8 mouse cellular contexts compared by ENCODE assay signal in genomic region chr4:149103875-149104561, GRCm38 (mm10). TPM values are rescaled to one million over a fixed set of nuclear protein-coding genes. Genes with fewer than 3 reads are reported as not detected.
A peak's percentile ranks its signal among the peaks of the same experiment; 100 is the strongest.
DNase-seq lines count a peak whose midpoint lies in the region; ATAC-seq and TF ChIP-seq lines count a peak whose summit lies in the region.

Dffa (plus strand) TSS chr4:149104146.

- intact Hi-C loops in heart, adult 2 months (cut with DNase I) = no loop called here

- no peak for TF ChIP-seq EP300 in heart, adult 2 months (IDR thresholded peaks at IDR 0.05; ENCODE audit: insufficient read depth, low read depth, low read length)

- peak within 1 kb of the TSS; percentile 94 for H3K4me2 ChIP-seq in embryonic facial prominence, embryonic 13.5 days
- peak within 1 kb of the TSS; percentile 92 for H3K4me2 ChIP-seq in limb, embryonic 13.5 days (replicated peaks)
- H3K4me2 ChIP-seq in midbrain, embryonic 16.5 days (ENCODE audit: low read length) = peak within 1 kb of the TSS; percentile 72

- DNase-seq in 3134 (ENCODE audit: extremely low read depth, insufficient read length, low spot score) = peak; percentile 78
- peak; percentile 93 for DNase-seq in adrenal gland, postnatal 36 days
- DNase-seq in heart, adult 2 months = peak; percentile 92 to 96
- DNase-seq in kidney, adult 8-10 months = peak; percentile 91 to 94
- peak; percentile 86 to 94 for DNase-seq in spleen, postnatal 10 days (ENCODE audit: low spot score in 2 of 2)

- WGBS in embryonic facial prominence, embryonic 13.5 days = under 1% methylated on average over 35 of the region's 35 CpGs
- WGBS in heart, adult 2 months = under 1% methylated on average over 35 of the region's 35 CpGs
- WGBS in limb, embryonic 13.5 days = 2% methylated on average over 35 of the region's 35 CpGs
- WGBS in midbrain, embryonic 16.5 days = under 1% methylated on average over 35 of the region's 35 CpGs

- peaks cover 2% of the 10 kb centered on the region; the same call in 1 of the 2 replicates for H3K79me2 ChIP-seq in heart, adult 2 months (replicated peaks; ENCODE audit: control insufficient read depth, insufficient read depth, low read length)

- peak within 1 kb of the TSS; percentile 92 for H3K9ac ChIP-seq in embryonic facial prominence, embryonic 13.5 days
- peak within 1 kb of the TSS; percentile 91 for H3K9ac ChIP-seq in heart, adult 2 months (ENCODE audit: low read depth, low read length)
- H3K9ac ChIP-seq in limb, embryonic 13.5 days = peak within 1 kb of the TSS; percentile 86
- peak within 1 kb of the TSS; percentile 91 for H3K9ac ChIP-seq in midbrain, embryonic 16.5 days (ENCODE audit: low read depth, low read length)

- peak; percentile 75 for ATAC-seq in embryonic facial prominence, embryonic 13.5 days (ENCODE audit: insufficient number of reproducible peaks, insufficient read depth, low FRiP score, low TSS enrichment, low read depth)
- ATAC-seq in limb, embryonic 13.5 days (ENCODE audit: low FRiP score, low read depth) = peak; percentile 87
- peak; percentile 91 for ATAC-seq in midbrain, embryonic 16.5 days

- H3K36me3 ChIP-seq in embryonic facial prominence, embryonic 13.5 days = peaks cover 24% of the 10 kb centered on the region
- H3K36me3 ChIP-seq in heart, adult 2 months (ENCODE audit: control insufficient read depth, insufficient read depth, low read length) = no peaks in the 10 kb centered on the region
- peaks cover 26% of the 10 kb centered on the region for H3K36me3 ChIP-seq in limb, embryonic 13.5 days
- H3K36me3 ChIP-seq in midbrain, embryonic 16.5 days (ENCODE audit: control insufficient read depth, insufficient read depth, low read length) = no peaks in the 10 kb centered on the region

- no peaks in the 10 kb centered on the region for H3K27me3 ChIP-seq in embryonic facial prominence, embryonic 13.5 days
- no peaks in the 10 kb centered on the region for H3K27me3 ChIP-seq in heart, adult 2 months (ENCODE audit: control insufficient read depth, insufficient read depth, low read length)
- no peaks in the 10 kb centered on the region for H3K27me3 ChIP-seq in limb, embryonic 13.5 days
- H3K27me3 ChIP-seq in midbrain, embryonic 16.5 days (ENCODE audit: control insufficient read depth, insufficient read depth, low read depth, low read length) = no peaks in the 10 kb centered on the region

- no peak within 1 kb of the TSS for H3K27ac ChIP-seq in embryonic facial prominence, embryonic 13.5 days
- peak within 1 kb of the TSS; percentile 81 for H3K27ac ChIP-seq in heart, adult 2 months
- H3K27ac ChIP-seq in limb, embryonic 13.5 days = no peak within 1 kb of the TSS
- H3K27ac ChIP-seq in midbrain, embryonic 16.5 days (ENCODE audit: low read length) = peak within 1 kb of the TSS; percentile 66

- peak within 1 kb of the TSS; percentile 75 for H3K4me3 ChIP-seq in embryonic facial prominence, embryonic 13.5 days
- H3K4me3 ChIP-seq in heart, adult 2 months = peak within 1 kb of the TSS; percentile 71
- peak within 1 kb of the TSS; percentile 83 for H3K4me3 ChIP-seq in limb, embryonic 13.5 days
- peak within 1 kb of the TSS; percentile 84 for H3K4me3 ChIP-seq in midbrain, embryonic 16.5 days (ENCODE audit: low read depth, low read length)

- peak; percentile 57 for TF ChIP-seq CTCF in heart, adult 2 months (IDR thresholded peaks at IDR 0.05)

- no peaks in the 10 kb centered on the region for H3K9me3 ChIP-seq in embryonic facial prominence, embryonic 13.5 days
- no peaks in the 10 kb centered on the region for H3K9me3 ChIP-seq in limb, embryonic 13.5 days
- no peaks in the 10 kb centered on the region for H3K9me3 ChIP-seq in midbrain, embryonic 16.5 days (replicated peaks; ENCODE audit: control insufficient read depth, low read length, poor library complexity, severe bottlenecking)

- peaks cover 8% of the 10 kb centered on the region for H3K4me1 ChIP-seq in embryonic facial prominence, embryonic 13.5 days
- H3K4me1 ChIP-seq in heart, adult 2 months (ENCODE audit: control insufficient read depth, insufficient read depth, low read length) = peaks cover 3% of the 10 kb centered on the region
- H3K4me1 ChIP-seq in limb, embryonic 13.5 days = peaks cover 8% of the 10 kb centered on the region
- peaks cover 7% of the 10 kb centered on the region for H3K4me1 ChIP-seq in midbrain, embryonic 16.5 days (ENCODE audit: control insufficient read depth, insufficient read depth, low read length)

- TF ChIP-seq POLR2A in heart, adult 2 months (IDR thresholded peaks at IDR 0.05; ENCODE audit: insufficient read depth, low read depth, low read length) = peak; percentile 81

RNA-seq across cellular contexts. Expression of gene Dffa, which starts in this region (rescaled TPM):
- total RNA-seq in adrenal gland, postnatal 36 days (2021) = 10 to 100 TPM; 19.0 to 22.8 TPM
- polyA plus RNA-seq in embryonic facial prominence, embryonic 13.5 days (2015; fragmentation: Nextera tagmentation; extraction: Ambion mirVana) = 30.5 and 32.5 TPM in 2 replicates
- total RNA-seq in heart, adult 2 months (2021) = 10 to 100 TPM; 40.1 to 42.5 TPM
- polyA plus RNA-seq in heart, adult 2 months (2012; rRNA removed) = 25.3 and 36.8 TPM in 2 replicates
- polyA plus RNA-seq in limb, embryonic 13.5 days (2015; fragmentation: Nextera tagmentation; extraction: Ambion mirVana) = 31.7 and 33.8 TPM in 2 replicates
- polyA plus RNA-seq in midbrain, embryonic 16.5 days (2015; fragmentation: Nextera tagmentation; extraction: Ambion mirVana) = 22.8 and 23.3 TPM in 2 replicates

Comparison
In these comparisons a context has a peak if more than half of its experiments do, and no peak if none do; other contexts are left out.
1. H3K27ac ChIP-seq: peak in heart, adult 2 months (single experiment) and midbrain, embryonic 16.5 days (single experiment); none in embryonic facial prominence, embryonic 13.5 days (single experiment) and limb, embryonic 13.5 days (single experiment).
2. Peak in every context shown above with its lines, with median percentiles within 50 percentile points of each other: DNase-seq, ATAC-seq, H3K4me2 ChIP-seq, H3K4me3 ChIP-seq and H3K9ac ChIP-seq.